Mouse (Mus musculus) left cerebral cortex, adult 11 months (tissue): ENCODE measurements around the gene Tbl3.
A peak's percentile ranks its signal among the peaks of the same experiment; 100 is the strongest.
"Not testable (repeated sequence)": the region's sequence is repeated elsewhere in the genome, so short reads cannot be mapped to it uniquely, and the experiment has no call there.

ENCODE experiments used
- DNase-seq: peaks from one replicate; pipeline ENCODE4 v3.0.0; 2022; ENCODE audit warnings: low spot score

The Tbl3 gene

DNA sequence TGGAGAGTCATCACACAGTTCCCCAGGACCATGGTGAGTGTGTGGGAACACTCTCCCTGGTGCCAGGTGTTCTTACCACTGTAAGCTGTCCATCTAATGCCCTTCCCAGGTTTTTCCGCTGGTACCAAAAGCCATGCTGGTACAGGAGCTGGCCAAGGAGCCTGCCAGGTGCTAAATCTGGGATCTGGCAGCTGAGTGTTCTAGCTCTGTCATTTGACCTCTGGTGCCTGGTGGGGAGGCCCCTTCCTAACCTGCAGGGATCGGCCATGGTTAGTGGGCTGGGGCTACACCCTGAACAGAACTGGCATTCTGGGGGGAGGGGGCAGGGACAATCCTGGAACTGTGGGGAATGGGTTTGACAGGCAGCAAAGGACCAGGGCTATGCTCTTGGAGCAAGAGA, 20.2 kb upstream of the Tbl3 start, which contains the start of gene Rpl3l:
Rpl3l (plus strand) TSS at position 203 of the 400 bp plus-strand sequence.
- DNase-seq, result no peak

DNA sequence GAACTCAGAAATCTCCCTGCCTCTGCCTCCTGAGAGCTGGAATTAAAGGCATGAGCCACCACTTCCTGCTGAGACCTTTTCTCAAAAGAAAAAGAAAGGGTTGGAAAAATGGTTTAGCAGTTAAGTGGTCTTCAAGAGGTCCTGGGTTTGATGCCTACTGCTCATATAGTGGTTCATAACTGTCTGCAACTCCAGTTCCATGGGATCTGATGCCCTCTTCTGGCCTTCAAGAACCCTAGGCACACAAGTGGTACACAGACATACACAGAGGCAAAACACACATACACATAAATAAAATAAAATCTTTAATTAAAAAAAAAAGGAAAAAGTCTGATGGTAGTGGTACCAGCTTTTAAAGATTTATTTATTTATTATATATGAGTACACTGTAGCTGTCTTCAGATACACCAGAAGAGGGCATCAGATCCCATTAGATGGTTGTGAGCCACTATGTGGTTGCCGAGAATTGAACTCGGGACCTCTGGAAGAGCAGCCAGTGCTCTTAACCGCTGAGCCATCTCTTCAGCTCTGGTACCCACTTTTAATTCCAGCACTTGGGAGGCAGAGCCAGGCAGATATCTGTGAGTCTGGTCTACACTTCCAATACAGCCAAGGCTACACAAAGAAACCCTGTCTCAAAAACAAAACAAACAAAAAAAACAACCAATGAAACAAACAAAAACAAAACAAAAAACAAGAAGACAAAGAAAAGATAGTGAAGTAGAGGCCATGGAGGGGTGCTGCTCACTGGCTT, 18.4 kb upstream of the Tbl3 start:
- no peak for DNase-seq

DNA sequence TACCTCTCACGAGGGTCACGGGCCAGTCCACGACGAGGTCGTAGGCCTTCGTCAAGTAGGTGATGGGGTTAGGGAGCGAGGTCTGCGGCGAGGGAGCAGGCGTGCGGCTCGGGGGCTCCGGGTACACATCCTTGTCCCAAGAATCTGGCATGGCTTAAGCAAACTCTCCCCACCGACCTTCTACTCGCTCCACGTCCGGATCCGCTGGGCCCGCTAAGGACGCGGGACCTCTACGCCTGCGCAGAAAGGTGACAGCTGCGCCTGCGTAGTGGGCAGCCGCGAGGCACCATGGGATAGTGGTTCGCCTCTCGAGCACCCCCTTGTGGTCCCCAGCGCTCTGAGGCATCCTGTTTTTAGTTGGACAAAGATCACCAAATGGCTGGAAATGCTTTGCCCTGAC, 16.7 kb upstream of the Tbl3 start, which contains the start of gene Ndufb10:
Ndufb10 (minus strand) TSS at position 295 of the 400 bp plus-strand sequence.
- peak; percentile 92 for DNase-seq

DNA sequence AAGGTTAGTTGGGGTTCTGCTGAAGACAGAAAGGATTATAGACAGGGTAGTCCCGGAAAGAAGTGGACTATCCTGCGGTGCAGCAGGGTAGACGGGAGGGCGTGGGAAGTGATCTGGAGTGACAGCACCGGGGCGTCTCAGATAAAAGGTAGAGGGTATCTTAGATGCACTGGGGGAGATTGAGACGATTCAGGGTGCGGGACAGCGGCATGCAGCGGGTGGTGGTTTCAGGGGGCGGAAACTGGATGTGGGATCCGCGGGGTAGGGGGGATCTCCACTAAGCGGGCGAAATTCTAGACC, 16.4 kb upstream of the Tbl3 start:
- DNase-seq, result no peak

- DNase-seq, result no peak
Measured at GRCm38 (mm10) chr17:24723122-24723880, 15.8 kb upstream of the Tbl3 start.

DNA sequence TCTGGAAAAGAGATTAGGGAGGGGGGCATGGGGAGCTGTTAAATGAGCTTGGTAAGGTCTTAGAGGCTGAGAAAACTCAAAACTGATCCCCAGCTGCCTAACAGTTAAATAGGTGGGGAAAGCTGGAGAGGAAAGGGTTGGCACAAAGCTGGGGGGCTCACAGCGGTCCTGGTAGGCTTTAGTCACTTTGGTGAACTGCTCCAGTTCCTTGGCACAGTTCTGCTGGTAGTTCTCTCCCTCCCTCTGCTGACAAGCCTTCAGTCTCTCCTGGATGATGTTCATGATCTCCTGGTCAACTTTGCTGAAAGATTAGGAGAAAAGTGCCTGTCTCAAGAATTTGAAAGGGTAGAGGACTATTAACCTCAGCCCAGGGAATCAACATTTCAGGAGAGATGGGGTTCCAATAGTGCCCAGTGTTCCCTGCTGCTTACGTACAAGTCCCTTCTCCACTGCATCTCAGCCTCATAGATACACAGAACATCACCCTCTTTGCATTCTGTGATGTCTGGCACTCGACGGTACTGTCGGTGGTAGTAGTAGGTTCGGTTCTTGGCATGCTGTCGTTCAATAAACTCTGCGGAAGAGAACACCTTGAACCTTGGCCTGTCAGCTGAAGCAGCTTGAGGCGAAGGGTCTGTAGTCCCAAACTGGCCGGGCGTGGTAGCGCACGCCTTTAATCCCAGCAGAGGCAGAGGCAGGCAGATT, 14.9 kb upstream of the Tbl3 start:
- DNase-seq, result no peak

DNA sequence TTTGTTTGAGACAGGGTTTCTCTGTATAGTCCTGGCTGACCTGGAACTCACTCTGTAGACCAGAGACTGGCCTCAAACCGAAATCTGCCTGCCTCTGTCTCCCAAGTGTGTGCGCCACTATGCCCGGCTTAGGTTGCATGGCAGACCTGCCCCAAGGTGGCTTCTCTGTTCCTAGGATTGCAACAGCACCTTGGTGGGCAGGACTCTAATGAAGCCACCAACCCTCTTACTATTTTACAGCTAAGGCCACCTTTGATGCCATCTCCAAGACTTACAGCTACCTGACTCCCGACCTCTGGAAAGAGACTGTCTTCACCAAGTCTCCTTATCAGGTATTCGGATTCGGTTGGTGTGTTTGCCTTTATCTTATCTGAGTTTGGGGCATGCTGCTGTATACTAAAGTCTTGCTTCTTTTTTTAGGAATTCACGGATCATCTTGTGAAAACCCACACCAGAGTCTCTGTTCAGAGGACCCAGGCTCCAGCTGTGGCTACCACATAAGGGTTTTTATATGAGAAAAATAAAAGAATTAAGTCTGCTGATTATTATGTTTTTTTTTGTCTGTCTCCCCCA, 14.0 kb upstream of the Tbl3 start:
- DNase-seq, result not testable (repeated sequence)

GRCm38 (mm10) chr17:24720616-24721015, 13.2 kb upstream of the Tbl3 start:
- not testable (repeated sequence) for DNase-seq

DNA sequence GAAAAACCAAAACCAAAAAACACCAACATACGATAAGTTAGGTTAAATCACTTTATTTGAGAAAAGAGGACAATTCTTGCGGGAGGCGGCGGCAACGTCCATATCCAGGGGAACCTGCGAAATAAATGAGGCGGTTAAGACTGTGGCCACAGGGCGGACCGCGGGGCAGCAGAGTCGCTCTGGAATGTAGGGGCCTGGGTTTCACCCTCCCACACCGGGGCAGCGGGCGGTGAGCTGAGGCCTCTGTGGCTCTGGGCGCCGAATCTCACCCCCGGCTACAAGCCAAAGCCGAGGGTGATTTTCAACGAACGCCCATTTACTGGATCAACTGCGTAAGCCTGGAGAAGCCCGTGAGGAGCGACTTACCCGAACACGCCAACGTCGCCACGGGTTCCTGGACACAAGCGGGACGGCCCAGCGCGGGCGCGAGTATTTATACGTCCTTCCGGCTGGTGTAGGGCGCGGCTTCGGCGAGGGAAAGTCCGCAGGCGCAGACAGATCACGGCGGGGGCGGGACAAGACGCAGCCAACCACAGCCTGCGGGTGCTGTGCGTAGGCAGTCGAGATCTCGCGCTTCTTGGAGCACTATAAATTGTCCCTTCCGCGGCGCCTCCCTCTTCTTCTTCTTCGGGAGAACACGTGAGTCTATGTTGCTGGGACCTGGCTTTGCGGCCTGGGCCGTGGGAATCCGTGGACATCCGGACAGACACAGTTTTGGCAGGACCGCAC, 12.2 kb upstream of the Tbl3 start:
- DNase-seq, result peak; percentile 98

- not testable (repeated sequence) for DNase-seq
Measured at GRCm38 (mm10) chr17:24718938-24719337, 11.5 kb upstream of the Tbl3 start.

- DNase-seq, result no peak
Measured at GRCm38 (mm10) chr17:24717943-24718342, 10.5 kb upstream of the Tbl3 start, which contains the start of the genes Rnf151 and Rps2. Gene Rnf151, minus strand, starts transcription at chr17:24718063. Gene Rps2, plus strand, starts transcription at chr17:24718116.

- no peak for DNase-seq
Measured at GRCm38 (mm10) chr17:24716166-24716682, 8.8 kb upstream of the Tbl3 start.

GRCm38 (mm10) chr17:24715556-24715955, 8.1 kb upstream of the Tbl3 start:
- no peak for DNase-seq

GRCm38 (mm10) chr17:24708646-24709045, 1.2 kb upstream of the Tbl3 start:
- no peak for DNase-seq

DNA sequence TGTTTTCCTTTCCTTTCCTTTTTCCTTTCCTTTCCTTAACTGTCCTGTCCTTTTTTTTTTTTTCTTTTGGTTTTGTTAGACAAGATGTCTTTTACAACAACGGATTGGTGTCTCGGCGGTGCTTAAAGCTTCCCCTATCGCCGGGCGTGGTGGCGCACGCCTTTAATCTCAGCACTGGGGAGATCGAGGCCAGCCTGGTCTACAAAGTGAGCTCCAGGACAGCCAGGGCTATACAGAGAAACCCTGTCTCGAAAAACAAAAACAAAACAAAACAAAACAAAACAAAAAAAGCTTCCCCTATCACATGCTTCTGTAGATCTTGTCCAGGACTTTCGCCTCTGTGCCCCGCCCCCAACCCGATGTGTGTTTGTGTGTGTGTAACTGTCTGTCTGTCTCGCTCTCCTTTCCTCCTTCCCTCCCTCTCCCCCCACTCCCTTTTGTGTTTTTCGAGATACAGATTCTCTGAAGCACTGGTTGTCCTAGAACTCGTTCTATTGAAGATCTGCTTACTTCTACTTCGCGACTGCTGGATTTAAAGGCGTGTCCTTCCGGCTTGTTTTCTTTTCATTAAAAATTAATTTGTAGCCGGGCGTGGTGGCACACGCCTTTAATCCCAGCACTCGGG, 453 bp upstream of the Tbl3 start:
- no peak for DNase-seq

DNA sequence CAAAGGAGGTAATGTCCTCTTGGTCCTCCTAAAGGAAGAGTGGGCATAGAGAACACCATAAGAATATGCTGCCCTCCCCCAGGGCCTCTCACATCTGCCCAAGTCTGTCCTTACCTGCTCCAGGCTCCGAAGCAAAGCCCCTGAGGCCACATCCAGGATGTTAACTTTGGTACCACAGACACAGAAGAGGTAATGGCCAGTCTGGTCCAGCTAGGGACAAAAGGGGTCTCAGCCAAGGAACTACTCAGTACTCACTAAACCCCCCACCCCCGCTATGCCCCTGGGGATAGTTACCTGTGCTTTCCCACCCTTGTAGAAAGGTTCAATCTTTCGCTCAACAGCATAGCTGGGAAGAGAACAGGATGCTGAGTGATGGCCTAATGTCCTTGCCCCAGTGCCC, 1.6 kb downstream of the Tbl3 start:
- DNase-seq, result no peak

GRCm38 (mm10) chr17:24701251-24701650, 6.2 kb downstream of the Tbl3 start:
- DNase-seq, result no peak

DNA sequence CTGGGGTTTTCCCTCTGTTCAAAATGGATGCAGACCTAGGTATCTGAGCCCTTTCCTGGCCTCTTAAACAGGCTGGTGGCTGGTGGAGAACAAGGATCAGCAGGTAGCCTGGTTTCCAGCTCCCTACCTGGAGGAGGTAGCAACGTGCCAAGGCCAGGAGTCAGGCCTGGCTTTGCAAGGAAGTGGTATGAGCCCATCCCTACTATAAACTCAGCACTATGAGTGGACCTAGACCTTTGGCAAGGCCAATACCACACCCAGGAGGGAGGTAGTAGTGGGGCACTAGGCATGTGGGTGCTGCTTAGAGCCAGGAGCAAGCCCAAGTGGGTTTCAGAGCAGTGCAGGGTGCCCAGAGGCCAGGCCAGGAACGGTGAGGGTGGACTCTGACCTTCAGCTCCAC, 8.0 kb downstream of the Tbl3 start:
- DNase-seq, result no peak

DNA sequence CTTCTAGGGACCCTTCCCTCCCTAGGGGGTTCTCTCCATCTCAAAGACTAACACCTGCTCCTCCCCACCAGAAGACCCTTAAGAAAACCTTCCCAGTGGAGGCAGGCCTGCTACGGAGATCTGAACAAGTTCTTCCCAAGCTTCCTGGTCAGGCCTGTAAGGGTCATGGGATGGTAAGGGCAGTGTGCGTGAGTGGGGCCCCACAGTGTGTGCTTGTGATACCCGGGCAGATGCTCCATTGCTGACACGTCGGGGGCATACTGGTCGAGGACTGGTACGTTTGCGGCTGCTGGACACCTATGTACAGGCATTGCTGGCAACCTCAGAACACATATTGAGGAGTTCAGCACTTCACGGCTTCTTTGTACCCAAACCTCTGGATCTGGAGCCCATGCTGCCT, 8.7 kb downstream of the Tbl3 start:
- DNase-seq, result no peak

GRCm38 (mm10) chr17:24697985-24698384, 9.5 kb downstream of the Tbl3 start:
- DNase-seq, result no peak
